Mouse (Mus musculus) E14TG2a.4 (cell line): Measurements from ENCODE around the gene Hist4h4.

Experiments
- CTCF ChIP-seq: conservative IDR thresholded peaks from 2 replicates; pipeline ENCODE4 v1.5.1; 2014; ENCODE audit warnings: low read length
- NANOG ChIP-seq: IDR thresholded peaks from 2 replicates; pipeline ENCODE4 v1.6.1; 2014; ENCODE audit warnings: borderline replicate concordance, low read length, mixed read lengths

GRCm38 (mm10) chr6:136808014-136808417, 3.8 kb upstream of the Hist4h4 start, which contains the start of gene H2afj:
- TF ChIP-seq CTCF (no peak), NANOG (no peak)
